Mouse (Mus musculus) ES-E14 (cell line): Measurements from ENCODE around the gene Nek7.

Experiments used
- CHD2 ChIP-seq: IDR thresholded peaks from 2 replicates; pipeline ENCODE4 v1.6.1; 2014; ENCODE audit warnings: mild to moderate bottlenecking, low read depth, low read length, inconsistent platforms
- HCFC1 ChIP-seq: IDR thresholded peaks from 2 replicates; pipeline ENCODE4 v1.6.1; 2012; ENCODE audit warnings: low read length, inconsistent platforms, borderline replicate concordance; ENCODE audit not compliant: insufficient read depth
- MAFK ChIP-seq: IDR thresholded peaks from 2 replicates; pipeline ENCODE4 v1.6.1; 2014; ENCODE audit warnings: mild to moderate bottlenecking, low read depth, low read length, inconsistent platforms; ENCODE audit not compliant: insufficient read depth
- ZNF384 ChIP-seq: IDR thresholded peaks from 2 replicates; pipeline ENCODE4 v1.6.1; 2012; ENCODE audit warnings: low read depth, low read length, inconsistent platforms

GRCm38 (mm10) chr1:138499461-138499860 is 120.5 kb downstream of the Nek7 start:
- TF ChIP-seq HCFC1 = no peak
- TF ChIP-seq ZNF384 = no peak
- TF ChIP-seq MAFK = no peak
- TF ChIP-seq CHD2 = no peak
